ENCODE assay signal across 8 mouse cellular contexts in genomic region chr10:49788381-49788906, GRCm38 (mm10). TPM values are rescaled to one million over a fixed set of nuclear protein-coding genes. Genes with fewer than 3 reads are reported as not detected.
DNase-seq lines count a peak whose midpoint lies in the region; ATAC-seq and TF ChIP-seq lines count a peak whose summit lies in the region.

Gene Grik2, minus strand, starts transcription at chr10:49788766.

- peak; percentile 79 for DNase-seq in lung, embryonic 14.5 days
- no peak for DNase-seq in lung, postnatal 25 days (ENCODE audit: low spot score)
- DNase-seq in gastrocnemius, postnatal 4 days (ENCODE audit: low spot score in 2 of 2): peak; percentile 35 to 52
- peak; percentile 55 for DNase-seq in ovary, postnatal 36 days (ENCODE audit: low spot score)

- H3K4me3 ChIP-seq in lung, embryonic 14.5 days (ENCODE audit: low read depth, low read length): peak within 1 kb of the TSS; percentile 44
- H3K4me3 ChIP-seq in kidney, embryonic 16.5 days (ENCODE audit: low read length): peak within 1 kb of the TSS; percentile 64
- peak within 1 kb of the TSS; percentile 47 for H3K4me3 ChIP-seq in liver, embryonic 12.5 days

- TF ChIP-seq CTCF in lung, embryonic 14.5 days (IDR thresholded peaks at IDR 0.05; ENCODE audit: low read depth): peak; percentile 42

- no peaks in the 10 kb centered on the region for H3K4me1 ChIP-seq in lung, embryonic 14.5 days (ENCODE audit: insufficient read depth)
- peaks cover 5% of the 10 kb centered on the region; the same call in 1 of the 2 replicates for H3K4me1 ChIP-seq in kidney, embryonic 16.5 days (ENCODE audit: insufficient read depth, low read length)
- H3K4me1 ChIP-seq in liver, embryonic 12.5 days: no peaks in the 10 kb centered on the region

- H3K27me3 ChIP-seq in lung, embryonic 14.5 days (ENCODE audit: insufficient read depth, low read length): peaks cover 18% of the 10 kb centered on the region
- H3K27me3 ChIP-seq in kidney, embryonic 16.5 days (ENCODE audit: insufficient read depth, low read length): peaks cover 21% of the 10 kb centered on the region
- peaks cover 18% of the 10 kb centered on the region for H3K27me3 ChIP-seq in liver, embryonic 12.5 days (replicated peaks)

- ATAC-seq in lung, embryonic 14.5 days (ENCODE audit: insufficient read depth): peak; percentile 86
- ATAC-seq in common myeloid progenitor, adult 5-6 weeks (replicated peaks; ENCODE audit: low read depth, poor library complexity, severe bottlenecking): peak; percentile 63
- peak; percentile 86 for ATAC-seq in kidney, embryonic 16.5 days (ENCODE audit: low FRiP score, low TSS enrichment)
- peak; percentile 13; the same call in 1 of the 2 replicates for ATAC-seq in liver, embryonic 12.5 days
- ATAC-seq in erythroid progenitor cell, adult 5-6 weeks (replicated peaks; ENCODE audit: low FRiP score, poor library complexity, severe bottlenecking): no peak

- peak within 1 kb of the TSS; percentile 34 for H3K9ac ChIP-seq in lung, embryonic 14.5 days
- H3K9ac ChIP-seq in kidney, embryonic 16.5 days (replicated peaks; ENCODE audit: low read length): peak within 1 kb of the TSS; percentile 61
- no peak within 1 kb of the TSS for H3K9ac ChIP-seq in liver, embryonic 12.5 days

- no peaks in the 10 kb centered on the region for H3K36me3 ChIP-seq in lung, embryonic 14.5 days (ENCODE audit: insufficient read depth)
- no peaks in the 10 kb centered on the region for H3K36me3 ChIP-seq in kidney, embryonic 16.5 days (ENCODE audit: insufficient read depth, low read length)
- no peaks in the 10 kb centered on the region for H3K36me3 ChIP-seq in liver, embryonic 12.5 days

- H3K9me3 ChIP-seq in lung, embryonic 14.5 days (ENCODE audit: low read depth, low read length): no peaks in the 10 kb centered on the region
- H3K9me3 ChIP-seq in kidney, embryonic 16.5 days (ENCODE audit: low read length): no peaks in the 10 kb centered on the region
- no peaks in the 10 kb centered on the region for H3K9me3 ChIP-seq in liver, embryonic 12.5 days (replicated peaks)

- WGBS in lung, embryonic 14.5 days: 0% methylated on average over 39 of the region's 41 CpGs
- WGBS in kidney, embryonic 16.5 days: 1% methylated on average over 37 of the region's 41 CpGs
- WGBS in liver, embryonic 12.5 days (ENCODE audit: insufficient replicate concordance): 1% methylated on average over 33 of the region's 41 CpGs

- H3K4me2 ChIP-seq in lung, embryonic 14.5 days: peak within 1 kb of the TSS; percentile 78
- peak within 1 kb of the TSS; percentile 73 for H3K4me2 ChIP-seq in kidney, embryonic 16.5 days (replicated peaks; ENCODE audit: low read depth, low read length)
- H3K4me2 ChIP-seq in liver, embryonic 12.5 days: peak within 1 kb of the TSS; percentile 66

- H3K27ac ChIP-seq in lung, embryonic 14.5 days (ENCODE audit: low read depth): no peak within 1 kb of the TSS
- no peak within 1 kb of the TSS for H3K27ac ChIP-seq in kidney, embryonic 16.5 days (ENCODE audit: low read length)
- H3K27ac ChIP-seq in liver, embryonic 12.5 days: no peak within 1 kb of the TSS

RNA-seq across cellular contexts. Expression of gene Grik2, which starts in this region (rescaled TPM):
- 0.73 and 0.74 TPM in 2 replicates for polyA plus RNA-seq in lung, embryonic 14.5 days (2014; fragmentation: Nextera tagmentation; extraction: Ambion mirVana)
- total RNA-seq in common myeloid progenitor, adult 5-6 weeks (2017): not detected in 2 replicates
- total RNA-seq in gastrocnemius, postnatal 4 days (2021): 1 to 10 TPM; 1.7 to 3.1 TPM
- polyA plus RNA-seq in kidney, embryonic 16.5 days (2015; fragmentation: Nextera tagmentation; extraction: Ambion mirVana): 3.8 TPM in 2 replicates
- polyA plus RNA-seq in liver, embryonic 12.5 days (2016; fragmentation: Nextera tagmentation; extraction: Ambion mirVana): 0.13 and 0.23 TPM in 2 replicates
- not detected in 2 replicates for total RNA-seq in erythroid progenitor cell, adult 5-6 weeks (2015; ENCODE audit: low replicate concordance)
- total RNA-seq in erythroid progenitor cell, adult 5-6 weeks (2017; ENCODE audit: low replicate concordance): not detected in 2 replicates

Comparison
In these comparisons a context has a peak if more than half of its experiments do, and no peak if none do; other contexts are left out.
1. Peak in DNase-seq, ATAC-seq, H3K4me3 ChIP-seq, H3K9ac ChIP-seq and H3K4me2 ChIP-seq in lung, embryonic 14.5 days; RNA of the gene not detected or under 1 TPM.
2. Peak in ATAC-seq in common myeloid progenitor, adult 5-6 weeks; RNA of the gene not detected or under 1 TPM.
3. Peak in ATAC-seq, H3K4me3 ChIP-seq and H3K4me2 ChIP-seq in liver, embryonic 12.5 days; RNA of the gene not detected or under 1 TPM.